Mouse (Mus musculus) liver, postnatal 0 days (tissue): ENCODE measurements at regions not wholly inside any gene's neighbourhood (a gene's known extent, or its start where the extent isn't known, plus 50 kb on each side); places are given as distances from the start of the nearest gene placed in this dataset.

ENCODE experiments used
- ATAC-seq: fragments of 200-750 bp; cut with Nextera tagmentation; 2 replicates; pipeline ENCODE4 v1.8.0; 2017; ENCODE audit warnings: mild to moderate bottlenecking, moderate library complexity
- DNase-seq: peaks from one replicate; pipeline ENCODE4 v3.0.0-alpha.2; 2016
- H3K27ac ChIP-seq: fragments of 300-500 bp; sonication (generic); 2 replicates; pipeline ENCODE4 v1.5.1; 2014; ENCODE audit warnings: antibody characterized with exemption, moderate library complexity, mild to moderate bottlenecking, low read depth
- H3K27me3 ChIP-seq: fragments of 300-500 bp; sonication (generic); 2 replicates; pipeline ENCODE4 v1.6.1; 2014; ENCODE audit warnings: low read length, control low read depth, mixed read lengths; ENCODE audit not compliant: insufficient read depth
- H3K36me3 ChIP-seq: fragments of 300-500 bp; sonication (generic); replicated peaks from 2 replicates; pipeline ENCODE4 v1.6.1; 2014; ENCODE audit warnings: mild to moderate bottlenecking, control low read depth, low read length, moderate library complexity, mixed read lengths; ENCODE audit not compliant: insufficient read depth
- H3K4me1 ChIP-seq: fragments of 300-500 bp; sonication (generic); 2 replicates; pipeline ENCODE4 v1.6.1; 2014; ENCODE audit warnings: antibody characterized with exemption, mild to moderate bottlenecking, control low read depth; ENCODE audit not compliant: insufficient read depth
- H3K4me2 ChIP-seq: fragments of 300-500 bp; sonication (generic); 2 replicates; pipeline ENCODE4 v1.6.1; 2014; ENCODE audit warnings: low read depth, mild to moderate bottlenecking, low read length, moderate library complexity, mixed read lengths
- H3K4me3 ChIP-seq: fragments of 300-500 bp; sonication (generic); 2 replicates; pipeline ENCODE4 v1.5.1; 2014; ENCODE audit warnings: low read depth, low read length
- H3K9ac ChIP-seq: fragments of 300-500 bp; sonication (generic); replicated peaks from 2 replicates; pipeline ENCODE4 v1.6.1; 2014; ENCODE audit warnings: mild to moderate bottlenecking, moderate library complexity
- H3K9me3 ChIP-seq: fragments of 300-500 bp; sonication (generic); 2 replicates; pipeline ENCODE4 v1.6.1; 2016; ENCODE audit warnings: mild to moderate bottlenecking, control low read depth, low read length, mixed read lengths
- CTCF ChIP-seq: sonication (generic); IDR thresholded peaks from 2 replicates; pipeline ENCODE4 v1.5.1; 2016; ENCODE audit warnings: antibody characterized with exemption, low read depth
- EP300 ChIP-seq: IDR thresholded peaks from 2 replicates; pipeline ENCODE4 v1.6.1; 2016; ENCODE audit warnings: antibody characterized with exemption, low read depth, mild to moderate bottlenecking
- WGBS: fragments of 180-500 bp; shearing (Covaris S2); extraction: QIAGEN DNeasy Blood & Tissue Kit; methylation state at CpG from one replicate; pipeline ENCODE4 v1.1.7; 2014; ENCODE audit not compliant: insufficient replicate concordance; 5-methylcytosine and 5-hydroxymethylcytosine counted together

DNA sequence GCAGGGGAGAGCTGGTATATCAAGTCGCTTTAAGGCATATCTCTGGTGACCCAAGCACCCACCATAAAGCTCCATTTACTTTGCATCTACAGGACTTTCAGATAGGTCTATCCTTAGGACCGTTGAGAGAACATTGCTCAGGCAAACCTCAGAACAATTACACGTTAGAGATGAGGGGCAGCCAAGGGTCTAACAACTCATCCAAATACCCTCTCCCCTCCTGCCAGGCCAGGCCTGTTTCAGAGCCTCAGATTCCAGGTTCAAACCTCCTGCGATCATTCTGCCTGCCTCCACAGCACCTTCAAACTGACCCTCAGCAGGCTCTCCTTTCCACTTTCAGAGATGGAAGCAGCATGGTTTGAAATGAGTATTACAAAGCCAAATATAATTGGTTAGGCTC, 331.0 kb upstream of the Zfp637 start:
- H3K27ac ChIP-seq, result no peak overlapping the region
- no peak overlapping the region for H3K4me3 ChIP-seq
- no peaks in the 10 kb centered on the region for H3K9me3 ChIP-seq
- 73% methylated on average over 4 of the region's 4 CpGs for WGBS
- no peaks in the 10 kb centered on the region for H3K36me3 ChIP-seq
- ATAC-seq (no peak), DNase-seq (no peak)
- no peak overlapping the region for H3K4me2 ChIP-seq
- H3K4me1 ChIP-seq, result no peaks in the 10 kb centered on the region
- no peak for TF ChIP-seq CTCF
- TF ChIP-seq EP300, result no peak
- H3K9ac ChIP-seq, result no peak overlapping the region
- no peaks in the 10 kb centered on the region for H3K27me3 ChIP-seq

DNA sequence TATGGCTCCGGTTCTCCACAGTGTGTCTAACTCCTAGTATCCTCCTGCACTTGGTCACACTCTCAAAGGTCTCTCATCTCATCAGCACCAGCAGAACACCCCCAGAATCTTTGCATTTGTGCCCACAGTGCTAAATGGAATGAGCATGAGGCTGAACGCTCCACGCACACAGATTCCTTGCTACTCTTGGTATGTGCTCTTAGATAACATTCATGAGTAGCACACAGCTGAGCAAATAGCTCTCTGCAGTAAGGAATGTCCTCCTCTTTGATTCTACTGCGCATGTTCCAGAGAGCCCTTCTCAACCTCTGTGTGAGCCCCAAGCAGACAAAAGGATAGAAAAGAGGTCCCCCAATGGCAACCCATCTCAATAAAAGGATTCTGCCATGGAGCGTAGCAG, 326.1 kb upstream of the Zfp637 start:
- DNase-seq (no peak), ATAC-seq (no peak)
- Histone ChIP-seq H3K9me3 (no peaks in the 10 kb centered on the region), H3K4me1 (no peaks in the 10 kb centered on the region), H3K9ac (no peak overlapping the region), H3K36me3 (no peaks in the 10 kb centered on the region), H3K27ac (no peak overlapping the region), H3K4me3 (no peak overlapping the region), H3K27me3 (no peaks in the 10 kb centered on the region), H3K4me2 (no peak overlapping the region)
- no peak for TF ChIP-seq EP300
- WGBS, result 77% methylated on average over 5 of the region's 5 CpGs

DNA sequence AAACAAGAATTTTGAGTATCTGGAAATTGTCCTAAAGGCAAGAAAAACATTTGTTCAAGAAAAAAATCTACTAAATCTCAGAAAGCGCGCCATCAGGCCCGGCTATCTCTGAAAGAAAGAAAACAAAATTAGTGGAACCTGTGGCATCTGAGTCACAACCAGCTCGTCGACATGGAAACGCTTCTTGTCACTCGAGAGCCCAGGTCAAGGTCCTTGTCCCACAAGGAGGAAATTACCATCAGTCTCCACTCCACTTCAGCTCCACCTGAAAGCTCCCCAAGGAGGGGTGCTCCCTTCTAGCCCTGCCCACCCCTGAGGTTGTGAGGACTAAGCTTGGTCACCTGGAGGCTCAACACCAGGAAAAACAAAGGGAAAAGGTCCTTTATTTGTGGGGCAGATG, 324.1 kb upstream of the Zfp637 start:
- 73% methylated on average over 7 of the region's 7 CpGs for WGBS
- TF ChIP-seq CTCF (no peak), EP300 (no peak)
- Histone ChIP-seq H3K4me1 (no peaks in the 10 kb centered on the region), H3K36me3 (no peaks in the 10 kb centered on the region), H3K9ac (no peak overlapping the region), H3K27ac (no peak overlapping the region), H3K4me3 (no peak overlapping the region), H3K9me3 (no peaks in the 10 kb centered on the region), H3K4me2 (no peak overlapping the region), H3K27me3 (no peaks in the 10 kb centered on the region)
- no peak for ATAC-seq
- no peak for DNase-seq

DNA sequence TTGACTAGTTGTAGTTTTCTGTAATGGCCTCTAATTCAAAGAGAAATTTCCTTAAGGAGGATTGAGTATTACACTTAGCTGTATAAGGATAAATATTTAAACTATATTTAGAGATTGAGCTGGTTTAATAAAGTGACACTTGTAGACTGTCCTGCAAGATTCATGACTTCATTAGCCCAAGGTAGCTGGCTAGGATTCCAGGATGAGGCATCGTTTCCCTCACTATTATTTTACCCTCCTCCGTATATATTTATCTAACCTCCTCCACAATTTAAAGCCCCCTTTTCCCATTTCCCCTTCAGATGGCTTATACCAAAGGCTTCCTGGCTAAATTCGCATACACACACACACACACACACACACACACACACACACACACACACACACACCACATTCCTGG, 322.0 kb upstream of the Zfp637 start:
- H3K27ac ChIP-seq, result no peak overlapping the region
- WGBS, result 59% methylated on average over 3 of the region's 3 CpGs
- H3K4me2 ChIP-seq, result no peak overlapping the region
- no peak overlapping the region for H3K9ac ChIP-seq
- TF ChIP-seq EP300, result no peak
- no peak for TF ChIP-seq CTCF
- H3K27me3 ChIP-seq, result no peaks in the 10 kb centered on the region
- H3K9me3 ChIP-seq, result no peaks in the 10 kb centered on the region
- no peak overlapping the region for H3K4me3 ChIP-seq
- ATAC-seq (no peak), DNase-seq (no peak)
- no peaks in the 10 kb centered on the region for H3K36me3 ChIP-seq
- no peaks in the 10 kb centered on the region for H3K4me1 ChIP-seq

DNA sequence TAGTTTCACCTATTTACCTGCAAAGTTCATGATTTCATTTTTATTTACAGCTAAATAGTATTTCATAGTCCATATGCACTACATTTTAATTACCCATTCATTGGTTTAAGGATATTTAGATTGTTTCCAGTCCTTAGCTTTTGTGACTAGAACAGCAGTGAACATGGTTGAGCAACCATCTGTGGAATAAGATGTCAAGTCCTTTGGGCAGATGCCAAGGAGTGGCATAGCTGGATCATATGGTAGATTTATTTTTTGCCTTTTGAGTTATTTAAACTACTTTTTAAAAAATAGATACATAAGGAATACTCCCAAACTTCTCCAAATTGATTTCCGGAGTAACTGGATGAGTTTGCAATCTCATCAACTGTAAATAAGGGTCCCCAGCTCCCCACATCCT, 321.5 kb upstream of the Zfp637 start:
- no peak overlapping the region for H3K9ac ChIP-seq
- 93% methylated on average over 1 of the region's 1 CpGs for WGBS
- DNase-seq (no peak), ATAC-seq (no peak)
- H3K27ac ChIP-seq, result no peak overlapping the region
- H3K4me2 ChIP-seq, result no peak overlapping the region
- TF ChIP-seq EP300 (no peak), CTCF (no peak)
- H3K27me3 ChIP-seq, result no peaks in the 10 kb centered on the region
- no peaks in the 10 kb centered on the region for H3K36me3 ChIP-seq
- no peaks in the 10 kb centered on the region for H3K9me3 ChIP-seq
- no peak overlapping the region for H3K4me3 ChIP-seq
- no peaks in the 10 kb centered on the region for H3K4me1 ChIP-seq

DNA sequence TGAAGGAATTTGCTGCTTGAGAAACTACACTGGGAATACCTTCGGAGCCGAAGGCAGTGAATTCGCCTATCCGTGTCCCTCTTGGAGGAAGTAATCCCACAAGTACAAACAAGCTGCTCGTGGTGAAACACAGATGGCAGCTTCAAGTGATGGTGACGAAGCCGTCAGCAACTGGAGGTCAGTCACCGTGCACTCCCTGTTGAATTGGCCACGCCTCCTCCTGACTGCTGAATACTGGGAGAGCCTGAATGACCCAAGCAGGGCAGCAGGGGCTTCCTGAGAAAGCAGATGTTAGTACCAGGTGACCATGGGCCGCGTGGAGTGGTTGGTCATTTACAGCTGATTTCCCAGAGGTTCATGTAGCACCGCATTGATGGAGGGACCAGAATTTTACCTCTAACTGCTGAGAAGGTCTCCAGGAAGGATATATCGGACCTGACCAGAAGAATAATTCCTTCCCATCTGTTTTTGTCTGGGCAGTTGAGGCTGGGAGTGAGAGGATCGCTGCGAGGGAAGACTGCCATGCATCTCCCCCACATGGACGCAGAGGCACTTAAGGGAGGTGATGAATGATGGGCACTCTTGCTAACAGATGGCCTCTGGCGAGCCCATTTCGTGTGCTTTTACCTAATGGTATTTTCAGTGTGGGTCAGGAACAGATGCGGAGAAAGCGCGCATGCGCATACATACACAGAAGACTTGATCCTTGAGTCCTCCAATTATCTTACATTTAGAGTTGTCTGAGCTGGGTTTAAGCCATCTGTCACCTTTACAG, 314.6 kb upstream of the Zfp637 start:
- no peak for DNase-seq
- H3K27ac ChIP-seq, result no peak overlapping the region
- H3K4me3 ChIP-seq, result no peak overlapping the region
- whole genome bisulfite sequencing, result 77% methylated on average over 22 of the region's 22 CpGs
- no peak for ATAC-seq
- no peaks in the 10 kb centered on the region for H3K9me3 ChIP-seq
- no peak for TF ChIP-seq CTCF
- TF ChIP-seq EP300, result no peak
- H3K9ac ChIP-seq, result no peak overlapping the region
- H3K4me2 ChIP-seq, result no peak overlapping the region
- H3K4me1 ChIP-seq, result no peaks in the 10 kb centered on the region
- H3K27me3 ChIP-seq, result no peaks in the 10 kb centered on the region
- H3K36me3 ChIP-seq, result no peaks in the 10 kb centered on the region

- WGBS, result 67% methylated on average over 8 of the region's 8 CpGs
- Histone ChIP-seq H3K36me3 (no peaks in the 10 kb centered on the region), H3K27me3 (no peaks in the 10 kb centered on the region), H3K9ac (no peak overlapping the region), H3K27ac (no peak overlapping the region), H3K4me3 (no peak overlapping the region), H3K9me3 (no peaks in the 10 kb centered on the region), H3K4me2 (no peak overlapping the region), H3K4me1 (no peaks in the 10 kb centered on the region)
- no peak for DNase-seq
- ATAC-seq, result no peak
- TF ChIP-seq EP300, result no peak
- TF ChIP-seq CTCF, result no peak
Observed at GRCm38 (mm10) chr6:117527526-117527925, 313.5 kb upstream of the Zfp637 start.
